Mouse (Mus musculus) hindbrain, embryonic 14.5 days (tissue): Measurements from ENCODE around the gene Mgat5b. TPM values are rescaled to one million over a fixed set of nuclear protein-coding genes. Genes with fewer than 3 reads are reported as not detected.

ENCODE experiments used
- ATAC-seq: fragments of 200-750 bp; cut with Nextera tagmentation; 2 replicates; pipeline ENCODE4 v1.8.0; 2017; ENCODE audit warnings: moderate number of reproducible peaks, mild to moderate bottlenecking, moderate TSS enrichment, moderate library complexity; ENCODE audit not compliant: low FRiP score
- DNase-seq: peaks from one replicate; pipeline ENCODE4 v3.0.0-alpha.2; 2015; ENCODE audit warnings: low spot score
- H3K27ac ChIP-seq: fragments of 300-500 bp; sonication (generic); 2 replicates; pipeline ENCODE4 v1.5.1; 2014; ENCODE audit warnings: mild to moderate bottlenecking, moderate library complexity
- H3K27me3 ChIP-seq: fragments of 300-500 bp; sonication (generic); 2 replicates; pipeline ENCODE4 v1.6.1; 2014; ENCODE audit warnings: mild to moderate bottlenecking, low read length, mixed read lengths; ENCODE audit not compliant: control insufficient read depth, insufficient read depth
- H3K36me3 ChIP-seq: fragments of 300-500 bp; sonication (generic); replicated peaks from 2 replicates; pipeline ENCODE4 v1.6.1; 2014; ENCODE audit not compliant: control insufficient read depth, insufficient read depth
- H3K4me1 ChIP-seq: fragments of 300-500 bp; sonication (generic); replicated peaks from 2 replicates; pipeline ENCODE4 v1.6.1; 2014; ENCODE audit warnings: antibody characterized with exemption, low read length, mixed read lengths; ENCODE audit not compliant: control insufficient read depth, insufficient read depth
- H3K4me2 ChIP-seq: fragments of 300-500 bp; sonication (generic); replicated peaks from 2 replicates; pipeline ENCODE4 v1.6.1; 2014; ENCODE audit warnings: mild to moderate bottlenecking, moderate library complexity
- H3K4me3 ChIP-seq: fragments of 300-500 bp; sonication (generic); replicated peaks from 2 replicates; pipeline ENCODE4 v1.5.1; 2014; ENCODE audit warnings: mild to moderate bottlenecking, low read length
- H3K9ac ChIP-seq: fragments of 300-500 bp; sonication (generic); 2 replicates; pipeline ENCODE4 v1.6.1; 2014
- H3K9me3 ChIP-seq: fragments of 300-500 bp; sonication (generic); 2 replicates; pipeline ENCODE4 v1.6.1; 2016; ENCODE audit warnings: low read length; ENCODE audit not compliant: control insufficient read depth
- WGBS: fragments of 180-500 bp; shearing (Covaris S2); extraction: QIAGEN DNeasy Blood & Tissue Kit; methylation state at CpG from one replicate; pipeline ENCODE4 v1.1.7; 2014; 5-methylcytosine and 5-hydroxymethylcytosine counted together
- polyA plus RNA-seq: library from polyadenylated mRNA; unstranded; fragments of >200 nt; fragmentation: Nextera tagmentation; extraction: Ambion mirVana; gene quantifications from 2 replicates; pipeline ENCODE4 v1.2.1, GENCODE M21; 2014

Mgat5b gene
- polyA plus RNA-seq, 1 experiment from 2014 or later = 24.5 TPM

DNA sequence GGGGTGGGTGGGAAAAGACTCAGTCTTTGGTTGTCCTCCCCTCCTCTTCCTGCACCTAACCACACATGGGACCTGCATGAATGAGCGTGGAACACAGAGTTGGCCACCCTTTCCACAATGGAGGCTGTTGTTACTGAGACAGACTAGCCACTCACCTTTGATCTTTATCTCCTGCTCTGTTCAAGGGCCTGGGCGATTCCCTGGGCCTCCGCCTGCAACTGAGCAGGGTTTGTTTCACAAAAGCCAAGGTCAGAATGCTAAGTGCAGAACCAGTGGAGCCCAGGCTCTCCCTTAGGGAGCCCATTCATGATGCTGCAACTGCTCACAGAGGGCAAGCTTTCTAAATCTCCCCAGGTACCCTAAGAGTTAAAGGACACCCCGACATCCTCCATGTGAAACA is 83.1 kb downstream of the Mgat5b start:
- no peak for DNase-seq
- H3K9ac ChIP-seq = no peak overlapping the region
- WGBS = 40% methylated on average over 4 of the region's 4 CpGs

DNA sequence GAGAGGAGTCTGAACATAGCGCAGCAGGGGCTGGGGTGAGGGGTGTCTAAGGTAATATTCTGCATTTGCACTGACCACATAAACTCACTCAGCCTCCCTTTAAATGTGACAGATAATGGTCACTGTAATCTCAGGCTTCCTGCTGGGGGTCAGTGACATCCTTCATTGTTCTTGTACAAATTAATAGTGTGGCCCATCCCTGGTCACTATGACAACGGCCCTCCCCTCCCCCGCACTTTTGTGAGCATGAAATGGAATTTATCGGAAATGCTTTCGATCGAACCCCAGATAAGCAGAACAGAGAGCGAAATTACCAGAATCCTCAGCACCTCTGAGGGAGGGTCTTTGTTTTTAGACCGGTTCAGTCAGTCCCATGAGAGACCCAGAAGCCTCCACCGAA is 84.8 kb downstream of the Mgat5b start:
- no peak for ATAC-seq
- no peaks in the 10 kb centered on the region for H3K9me3 ChIP-seq
- H3K9ac ChIP-seq = no peak overlapping the region
- peaks cover 26% of the 10 kb centered on the region for H3K4me1 ChIP-seq
- no peak for DNase-seq
- H3K4me2 ChIP-seq = peak overlapping the region; percentile 12; the same call in 1 of the 2 replicates
- 19% methylated on average over 9 of the region's 9 CpGs for WGBS
- H3K4me3 ChIP-seq = no peak overlapping the region
- no peak overlapping the region; the same call in 1 of the 2 replicates for H3K27ac ChIP-seq
- H3K27me3 ChIP-seq = no peaks in the 10 kb centered on the region; the same call in 1 of the 2 replicates
- H3K36me3 ChIP-seq = no peaks in the 10 kb centered on the region

More for the DNA sequence above, 83.1 kb downstream of the Mgat5b start:
- H3K9me3 ChIP-seq = no peaks in the 10 kb centered on the region
- no peak overlapping the region for H3K27ac ChIP-seq
- no peak overlapping the region for H3K4me2 ChIP-seq
- peaks cover 17% of the 10 kb centered on the region for H3K4me1 ChIP-seq
- H3K27me3 ChIP-seq = no peaks in the 10 kb centered on the region; the same call in 1 of the 2 replicates
- no peak overlapping the region for H3K4me3 ChIP-seq
- no peaks in the 10 kb centered on the region for H3K36me3 ChIP-seq
- no peak for ATAC-seq

DNA sequence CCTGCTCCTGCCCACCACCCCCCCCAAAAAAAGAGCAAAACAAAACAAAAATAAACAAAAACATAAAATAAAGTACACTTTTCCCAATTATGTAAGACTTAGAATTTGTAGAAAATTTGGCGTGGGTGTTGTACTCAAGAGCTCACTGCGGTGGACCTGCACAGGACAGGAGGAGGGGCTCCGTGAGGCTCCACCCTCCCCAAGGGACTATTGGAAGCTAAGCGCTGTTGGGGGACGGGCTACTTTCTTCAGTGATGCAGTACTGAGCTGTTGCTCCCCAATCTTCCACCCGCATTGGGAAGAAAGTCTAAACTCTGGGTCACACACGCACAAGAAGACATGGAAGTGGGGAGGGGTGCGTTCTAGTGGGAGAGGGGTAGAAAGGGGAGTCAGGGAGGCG is 85.6 kb downstream of the Mgat5b start:
- Histone ChIP-seq H3K4me2 (no peak overlapping the region), H3K27me3 (no peaks in the 10 kb centered on the region; the same call in 1 of the 2 replicates), H3K4me1 (peaks cover 26% of the 10 kb centered on the region), H3K9ac (no peak overlapping the region), H3K36me3 (no peaks in the 10 kb centered on the region), H3K9me3 (no peaks in the 10 kb centered on the region), H3K4me3 (no peak overlapping the region), H3K27ac (no peak overlapping the region; the same call in 1 of the 2 replicates)
- WGBS = 22% methylated on average over 9 of the region's 9 CpGs
- ATAC-seq (no peak), DNase-seq (no peak)

DNA sequence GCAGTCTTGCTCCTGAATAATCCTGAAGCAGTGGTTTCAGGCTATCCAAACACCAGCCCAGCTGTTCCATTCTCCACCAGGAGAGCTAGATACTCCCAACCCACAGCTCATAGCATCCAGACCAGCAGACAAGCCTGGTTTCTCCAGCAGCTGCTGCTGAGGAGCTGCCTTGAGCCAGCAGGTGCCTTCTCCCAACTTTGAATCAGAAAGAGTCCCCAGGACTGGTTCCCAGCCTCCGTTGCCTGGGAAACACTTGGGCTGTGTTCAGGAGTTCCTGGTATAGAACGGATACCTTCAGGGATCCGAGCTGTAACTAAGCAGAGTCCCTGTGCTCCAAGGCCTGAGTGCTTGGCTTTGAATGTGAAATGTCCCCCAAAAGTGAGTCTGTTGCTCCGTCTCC is 98.8 kb downstream of the Mgat5b start:
- no peak overlapping the region for H3K4me2 ChIP-seq
- no peaks in the 10 kb centered on the region for H3K36me3 ChIP-seq
- no peak overlapping the region for H3K4me3 ChIP-seq
- H3K9me3 ChIP-seq = 0 out of 2 replicates have a peak, but pooled peaks cover 5% of the 10 kb centered on the region
- ATAC-seq = no peak
- WGBS = 23% methylated on average over 4 of the region's 4 CpGs
- H3K9ac ChIP-seq = no peak overlapping the region
- no peak for DNase-seq
- peaks cover 17% of the 10 kb centered on the region for H3K4me1 ChIP-seq
- no peak overlapping the region for H3K27ac ChIP-seq
- H3K27me3 ChIP-seq = no peaks in the 10 kb centered on the region

DNA sequence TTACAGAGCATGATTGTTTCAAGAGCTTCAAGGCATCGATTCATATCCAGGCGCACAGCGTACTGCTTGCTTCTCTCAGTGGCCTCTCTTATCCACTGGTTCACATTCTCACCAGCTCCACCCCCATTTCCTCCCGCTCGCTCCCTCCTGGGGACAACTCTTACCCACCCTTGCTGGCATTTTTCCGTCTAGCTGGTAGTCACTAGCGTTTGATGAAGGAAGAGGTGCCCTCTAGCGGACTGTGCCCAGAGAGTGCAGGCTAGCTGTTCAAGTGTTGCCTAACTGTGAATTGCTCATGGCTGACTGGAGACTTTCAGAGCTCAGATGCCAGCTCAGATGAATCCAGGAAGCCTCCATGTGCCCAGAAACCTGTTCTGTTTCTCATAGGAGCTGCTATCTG is 99.7 kb downstream of the Mgat5b start:
- no peaks in the 10 kb centered on the region for H3K27me3 ChIP-seq
- WGBS = 4% methylated on average over 8 of the region's 8 CpGs
- H3K4me1 ChIP-seq = peaks cover 17% of the 10 kb centered on the region
- peak; percentile 82 for ATAC-seq
- no peak overlapping the region; the same call in 1 of the 2 replicates for H3K9ac ChIP-seq
- H3K27ac ChIP-seq = peak overlapping the region; percentile 38; the same call in 1 of the 2 replicates
- H3K4me3 ChIP-seq = no peak overlapping the region
- no peaks in the 10 kb centered on the region for H3K9me3 ChIP-seq
- H3K36me3 ChIP-seq = no peaks in the 10 kb centered on the region
- H3K4me2 ChIP-seq = 0 out of 2 replicates have a peak overlapping the region, but pooled peaks have one; percentile 16
- peak; percentile 88 for DNase-seq

DNA sequence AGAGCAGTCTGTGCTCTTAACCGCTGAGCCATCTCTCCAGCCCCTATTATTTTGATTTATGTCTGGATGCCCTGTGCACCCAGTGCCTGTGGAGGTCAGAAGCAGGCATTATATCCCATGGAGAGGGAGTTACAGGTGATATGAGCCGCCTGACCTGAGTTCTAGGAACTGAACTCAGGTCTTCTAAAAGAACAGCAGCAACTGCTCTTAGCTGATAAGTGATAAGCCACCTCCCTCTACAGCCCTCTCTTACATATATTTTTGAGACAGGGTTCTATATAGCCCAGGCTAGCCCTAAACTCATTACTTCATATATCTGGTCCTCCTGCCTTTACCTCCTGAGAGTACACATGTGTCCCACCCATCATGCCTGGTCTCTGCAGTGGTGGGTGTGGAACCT is 102.4 kb downstream of the Mgat5b start:
- no peaks in the 10 kb centered on the region for H3K36me3 ChIP-seq
- WGBS = 79% methylated on average over 2 of the region's 2 CpGs
- H3K4me3 ChIP-seq = no peak overlapping the region
- H3K9me3 ChIP-seq = no peaks in the 10 kb centered on the region
- H3K4me2 ChIP-seq = no peak overlapping the region
- DNase-seq = no peak
- no peak for ATAC-seq
- H3K27ac ChIP-seq = no peak overlapping the region
- peaks cover 17% of the 10 kb centered on the region for H3K4me1 ChIP-seq
- no peaks in the 10 kb centered on the region for H3K27me3 ChIP-seq
- no peak overlapping the region for H3K9ac ChIP-seq

DNA sequence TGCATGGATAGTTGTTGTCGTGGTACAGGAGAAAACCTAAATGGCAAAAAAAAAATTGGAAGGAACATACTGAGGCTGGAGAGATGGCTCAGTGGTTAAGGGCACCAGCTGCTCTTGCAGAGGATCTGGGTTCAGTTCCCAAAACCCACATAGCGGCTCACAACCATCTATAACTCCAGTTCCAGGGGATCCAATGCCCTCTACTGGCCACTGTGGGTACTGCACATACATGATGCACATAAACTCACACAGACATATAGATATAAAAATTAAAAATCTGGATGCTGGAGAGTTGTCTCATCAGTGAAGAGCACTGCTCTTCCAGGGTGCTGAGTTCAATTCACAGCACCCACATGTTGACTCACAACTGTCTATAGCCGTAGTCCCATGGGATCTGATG is 104.9 kb downstream of the Mgat5b start:
- 91% methylated on average over 3 of the region's 3 CpGs for WGBS
- ATAC-seq (no peak), DNase-seq (no peak)
- no peak overlapping the region for H3K27ac ChIP-seq
- H3K27me3 ChIP-seq = no peaks in the 10 kb centered on the region
- H3K4me2 ChIP-seq = no peak overlapping the region
- no peak overlapping the region for H3K4me3 ChIP-seq
- peaks cover 11% of the 10 kb centered on the region for H3K4me1 ChIP-seq
- no peak overlapping the region for H3K9ac ChIP-seq
- no peaks in the 10 kb centered on the region for H3K9me3 ChIP-seq
- no peaks in the 10 kb centered on the region for H3K36me3 ChIP-seq

DNA sequence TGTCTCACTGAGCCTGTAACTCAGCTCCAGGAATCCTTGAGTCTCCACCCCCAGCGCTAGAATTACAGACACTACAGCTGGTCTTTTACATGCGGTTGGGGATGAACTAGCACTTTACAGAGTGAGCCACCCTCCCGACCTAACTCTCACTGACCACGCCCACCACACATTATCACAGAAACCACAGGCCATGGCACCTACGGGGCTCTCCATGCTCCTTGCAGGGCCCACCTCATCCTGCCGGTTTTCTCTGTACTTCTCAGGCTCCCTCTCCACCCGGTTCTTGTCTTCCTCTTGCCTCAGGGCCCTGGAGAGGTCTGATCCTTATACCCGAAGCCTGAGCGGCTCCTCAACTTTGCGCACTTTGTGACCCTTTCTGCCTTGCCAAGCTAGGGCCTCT is 109.0 kb downstream of the Mgat5b start:
- Histone ChIP-seq H3K27me3 (no peaks in the 10 kb centered on the region), H3K27ac (peak overlapping the region; percentile 77), H3K9ac (no peak overlapping the region), H3K4me3 (no peak overlapping the region), H3K4me2 (no peak overlapping the region), H3K36me3 (no peaks in the 10 kb centered on the region), H3K9me3 (no peaks in the 10 kb centered on the region), H3K4me1 (peaks cover 42% of the 10 kb centered on the region)
- no peak for DNase-seq
- ATAC-seq = no peak
- WGBS = 58% methylated on average over 9 of the region's 10 CpGs

DNA sequence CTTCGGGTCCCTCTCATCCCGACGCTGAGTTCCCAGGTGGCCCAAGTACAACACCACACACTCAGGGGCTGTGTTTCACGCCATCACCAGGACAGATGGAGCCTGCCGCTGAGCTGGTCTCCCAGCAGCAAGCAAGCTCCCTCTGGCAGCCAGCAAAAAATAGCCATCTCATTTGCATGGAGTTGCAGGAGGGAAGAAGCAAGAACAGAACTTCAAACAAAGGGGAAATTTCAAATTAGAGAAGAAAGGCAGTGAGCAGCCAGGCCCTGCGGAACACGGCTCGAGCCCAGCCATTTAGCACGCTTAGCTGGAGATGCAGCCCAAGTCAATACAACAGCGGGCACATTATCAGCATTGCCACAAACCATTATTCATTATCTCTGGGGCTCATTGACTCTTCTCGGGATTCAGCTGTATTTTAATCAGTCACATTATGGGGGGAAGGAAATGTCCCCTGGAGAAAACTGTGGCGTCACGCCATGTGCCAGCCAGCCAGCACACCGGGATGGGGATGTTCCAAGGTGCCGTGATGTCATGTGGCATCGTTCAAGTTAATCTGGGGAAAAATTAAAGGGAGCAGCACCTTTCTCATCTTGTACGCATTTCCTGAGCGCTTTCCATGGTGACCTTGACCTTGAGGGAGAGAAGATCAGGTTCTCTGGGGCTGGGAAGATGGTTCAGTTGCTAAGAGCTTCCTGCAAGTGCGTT is 110.4 kb downstream of the Mgat5b start:
- peaks cover 42% of the 10 kb centered on the region for H3K4me1 ChIP-seq
- DNase-seq (peak; percentile 47), ATAC-seq (peak; percentile 71; the same call in 1 of the 2 replicates)
- H3K27ac ChIP-seq = peak overlapping the region; percentile 77
- H3K4me2 ChIP-seq = no peak overlapping the region
- 0 out of 2 replicates have a peak overlapping the region, but pooled peaks have one; percentile 16 for H3K9ac ChIP-seq
- H3K9me3 ChIP-seq = no peaks in the 10 kb centered on the region
- no peaks in the 10 kb centered on the region for H3K27me3 ChIP-seq
- H3K4me3 ChIP-seq = no peak overlapping the region
- 23% methylated on average over 19 of the region's 19 CpGs for WGBS
- H3K36me3 ChIP-seq = no peaks in the 10 kb centered on the region
